Mouse (Mus musculus): ENCODE measurements around the gene F13b.

- no peak for TF ChIP-seq CTCF (IDR thresholded peaks at IDR 0.05; ENCODE audit: low read depth, low read length)
- TF ChIP-seq GATA1 (IDR thresholded peaks at IDR 0.05; ENCODE audit: borderline replicate concordance, low read length), result no peak
- TF ChIP-seq POLR2AphosphoS5 (IDR thresholded peaks at IDR 0.05; ENCODE audit: insufficient replicate concordance, low read depth, low read length), result no peak
- no peak for TF ChIP-seq GATA2 (IDR thresholded peaks at IDR 0.05; ENCODE audit: borderline replicate concordance, low read depth, low read length)
- no peak for TF ChIP-seq TAL1 (conservative IDR thresholded peaks at IDR 0.05; ENCODE audit: low read depth, low read length)
Measured at GRCm38 (mm10) chr1:139455226-139455869, 46.2 kb upstream of the F13b start.

All from G1E (cell line).